Mouse (Mus musculus) intestine, embryonic 14.5 days (tissue): ENCODE data around the gene Smarca2. TPM values are rescaled to one million over a fixed set of nuclear protein-coding genes. Genes with fewer than 3 reads are reported as not detected.
"Not testable (repeated sequence)": the region's sequence is repeated elsewhere in the genome, so short reads cannot be mapped to it uniquely, and the experiment has no call there.

Experiments used
- ATAC-seq: fragments of 200-750 bp; cut with Nextera tagmentation; replicated peaks from 2 replicates; pipeline ENCODE4 v1.8.0; 2017; ENCODE audit warnings: low read depth, moderate number of reproducible peaks, moderate TSS enrichment, moderate library complexity; ENCODE audit not compliant: low FRiP score, low TSS enrichment
- DNase-seq: peaks from one replicate; pipeline ENCODE4 v3.0.0-alpha.2; 2018; ENCODE audit warnings: low spot score
- H3K27ac ChIP-seq: fragments of 300-500 bp; sonication (generic); 2 replicates; pipeline ENCODE4 v1.5.1; 2014; ENCODE audit warnings: low read depth, mild to moderate bottlenecking, control low read depth
- H3K27me3 ChIP-seq: fragments of 300-500 bp; sonication (generic); replicated peaks from 2 replicates; pipeline ENCODE4 v1.6.1; 2014; ENCODE audit warnings: low read length, control low read depth; ENCODE audit not compliant: control insufficient read depth, insufficient read depth
- H3K36me3 ChIP-seq: fragments of 300-500 bp; sonication (generic); 2 replicates; pipeline ENCODE4 v1.6.1; 2014; ENCODE audit warnings: low read length, control low read depth; ENCODE audit not compliant: control insufficient read depth, insufficient read depth
- H3K4me1 ChIP-seq: fragments of 300-500 bp; sonication (generic); replicated peaks from 2 replicates; pipeline ENCODE4 v1.6.1; 2014; ENCODE audit warnings: low read length, control low read depth, mixed read lengths; ENCODE audit not compliant: control insufficient read depth, insufficient read depth
- H3K4me2 ChIP-seq: fragments of 300-500 bp; sonication (generic); 2 replicates; pipeline ENCODE4 v1.6.1; 2014; ENCODE audit warnings: low read length
- H3K4me3 ChIP-seq: fragments of 300-500 bp; sonication (generic); 2 replicates; pipeline ENCODE4 v1.5.1; 2014; ENCODE audit warnings: low read depth, low read length, control low read depth, mixed read lengths
- H3K9ac ChIP-seq: fragments of 300-500 bp; sonication (generic); 2 replicates; pipeline ENCODE4 v1.6.1; 2014; ENCODE audit warnings: mild to moderate bottlenecking, low read length
- H3K9me3 ChIP-seq: fragments of 300-500 bp; sonication (generic); 2 replicates; pipeline ENCODE4 v1.6.1; 2016; ENCODE audit warnings: low read length, control low read depth; ENCODE audit not compliant: control insufficient read depth
- WGBS: fragments of 180-500 bp; shearing (Covaris S2); extraction: QIAGEN DNeasy Blood & Tissue Kit; methylation state at CpG from one replicate; pipeline ENCODE4 v1.1.7; 2014; 5-methylcytosine and 5-hydroxymethylcytosine counted together
- polyA plus RNA-seq: library from polyadenylated mRNA; unstranded; fragments of >200 nt; fragmentation: Nextera tagmentation; extraction: Ambion mirVana; gene quantifications from 2 replicates; pipeline ENCODE4 v1.2.1, GENCODE M21; 2014

Gene Smarca2
- polyA plus RNA-seq, 1 experiment from 2014 or later, result 47.0 TPM

DNA sequence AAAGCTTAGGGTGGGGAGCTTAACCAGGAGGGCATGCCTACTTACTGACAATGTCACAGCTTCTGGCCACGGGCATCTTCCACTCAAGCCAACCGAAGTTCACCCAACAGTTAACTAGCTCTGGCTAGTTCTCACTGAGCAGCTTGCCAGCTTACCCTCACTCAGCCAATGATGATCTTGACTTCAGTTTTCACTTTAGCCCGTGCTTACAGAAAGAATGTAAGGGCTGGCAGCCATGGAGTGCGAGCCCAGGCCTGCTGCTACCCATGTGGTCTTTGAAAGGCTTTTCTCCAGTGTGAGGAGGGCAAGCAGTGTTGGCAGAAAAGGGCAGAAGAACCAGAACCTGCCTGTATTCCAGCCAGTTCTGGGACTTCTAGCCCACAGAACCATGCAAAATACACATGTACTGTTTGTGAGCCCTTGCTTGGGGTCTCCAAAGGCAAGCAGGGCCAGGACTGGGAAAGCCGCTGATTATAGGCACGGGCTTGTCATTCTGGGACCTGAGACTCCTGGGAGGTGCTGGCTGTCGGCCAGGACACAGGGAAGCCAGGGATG, 128.8 kb downstream of the Smarca2 start:
- H3K4me3 ChIP-seq, result no peak overlapping the region
- ATAC-seq (no peak), DNase-seq (no peak)
- H3K36me3 ChIP-seq, result no peaks in the 10 kb centered on the region
- H3K9me3 ChIP-seq, result no peaks in the 10 kb centered on the region
- no peak overlapping the region for H3K27ac ChIP-seq
- H3K27me3 ChIP-seq, result no peaks in the 10 kb centered on the region
- H3K4me2 ChIP-seq, result no peak overlapping the region
- H3K9ac ChIP-seq, result no peak overlapping the region
- H3K4me1 ChIP-seq, result no peaks in the 10 kb centered on the region
- 71% methylated on average over 7 of the region's 7 CpGs for WGBS

DNA sequence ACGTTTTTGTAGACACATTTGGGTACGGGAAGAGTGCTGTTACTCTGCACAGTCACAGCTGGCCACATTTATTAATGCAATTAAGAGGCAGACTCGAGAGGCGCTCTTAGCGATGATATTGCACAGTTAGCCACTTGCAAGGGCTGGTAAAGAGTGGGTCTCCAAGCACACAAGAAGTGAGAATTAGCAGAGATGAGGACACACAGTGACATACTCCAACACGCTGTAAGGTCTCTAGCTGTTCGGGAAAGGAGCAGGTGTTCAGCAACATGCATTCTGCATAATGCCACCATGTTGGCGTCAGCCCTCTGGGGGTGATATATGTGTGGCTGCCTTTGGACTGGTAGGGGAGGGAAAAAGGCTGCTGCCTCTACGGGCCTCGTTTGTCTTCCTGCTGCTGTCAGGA, 129.9 kb downstream of the Smarca2 start:
- H3K4me3 ChIP-seq, result no peak overlapping the region
- no peak for ATAC-seq

DNA sequence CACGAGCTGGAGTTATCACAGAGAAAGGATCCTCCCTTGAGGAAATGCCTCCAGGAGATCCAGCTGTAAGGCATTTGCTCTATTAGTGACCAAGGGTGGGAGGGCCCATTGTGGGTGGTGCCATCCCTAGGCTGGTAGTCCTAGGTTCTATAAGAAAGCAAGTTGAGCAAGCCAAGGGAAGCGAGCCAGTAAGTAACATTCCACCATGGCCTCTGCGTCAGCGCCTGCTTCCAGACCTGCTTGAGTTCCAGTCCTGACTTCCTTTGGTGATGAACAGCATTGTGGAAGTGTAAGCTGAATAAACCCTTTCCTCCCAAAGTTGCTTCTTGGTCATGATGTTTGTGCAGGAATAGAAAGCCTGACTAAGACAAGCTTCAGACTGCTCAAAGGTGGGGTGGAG, 140.2 kb downstream of the Smarca2 start:
- not testable (repeated sequence) for DNase-seq, H3K36me3 ChIP-seq, H3K27me3 ChIP-seq, H3K4me2 ChIP-seq, H3K9ac ChIP-seq, H3K27ac ChIP-seq, H3K4me3 ChIP-seq, H3K9me3 ChIP-seq, ATAC-seq, H3K4me1 ChIP-seq
- WGBS, result 96% methylated on average over 4 of the region's 4 CpGs

More for the DNA sequence above, 129.9 kb downstream of the Smarca2 start:
- H3K27me3 ChIP-seq, result no peaks in the 10 kb centered on the region
- no peaks in the 10 kb centered on the region for H3K36me3 ChIP-seq
- no peak overlapping the region for H3K9ac ChIP-seq
- no peak overlapping the region for H3K4me2 ChIP-seq
- no peak overlapping the region for H3K27ac ChIP-seq
- 78% methylated on average over 10 of the region's 10 CpGs for WGBS
- no peaks in the 10 kb centered on the region for H3K4me1 ChIP-seq
- no peak for DNase-seq
- H3K9me3 ChIP-seq, result no peaks in the 10 kb centered on the region

DNA sequence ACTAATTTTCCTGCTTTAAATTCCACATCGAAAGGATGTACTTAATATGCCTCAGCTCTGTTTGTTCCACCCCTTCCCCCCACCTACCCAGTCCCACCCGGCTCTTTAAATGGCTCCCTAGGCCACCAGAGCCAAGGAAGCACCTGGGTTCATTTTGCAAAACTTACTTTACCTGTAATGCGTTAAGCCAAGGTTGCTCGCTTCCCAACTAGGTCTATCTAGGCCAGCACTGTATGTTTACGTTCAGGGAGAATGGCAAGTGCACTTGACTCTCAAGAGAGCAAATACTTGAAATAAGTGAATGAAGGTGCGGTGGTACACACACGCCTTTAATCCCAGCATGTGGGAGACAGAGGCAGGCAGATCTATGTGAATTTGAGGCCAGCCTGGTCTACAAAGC, 140.7 kb downstream of the Smarca2 start:
- Histone ChIP-seq H3K9ac (no peak overlapping the region), H3K4me2 (no peak overlapping the region), H3K27ac (no peak overlapping the region), H3K4me3 (no peak overlapping the region), H3K27me3 (no peaks in the 10 kb centered on the region), H3K9me3 (no peaks in the 10 kb centered on the region), H3K36me3 (no peaks in the 10 kb centered on the region), H3K4me1 (peaks cover 10% of the 10 kb centered on the region)
- ATAC-seq, result no peak
- 90% methylated on average over 7 of the region's 7 CpGs for WGBS
- DNase-seq, result no peak

DNA sequence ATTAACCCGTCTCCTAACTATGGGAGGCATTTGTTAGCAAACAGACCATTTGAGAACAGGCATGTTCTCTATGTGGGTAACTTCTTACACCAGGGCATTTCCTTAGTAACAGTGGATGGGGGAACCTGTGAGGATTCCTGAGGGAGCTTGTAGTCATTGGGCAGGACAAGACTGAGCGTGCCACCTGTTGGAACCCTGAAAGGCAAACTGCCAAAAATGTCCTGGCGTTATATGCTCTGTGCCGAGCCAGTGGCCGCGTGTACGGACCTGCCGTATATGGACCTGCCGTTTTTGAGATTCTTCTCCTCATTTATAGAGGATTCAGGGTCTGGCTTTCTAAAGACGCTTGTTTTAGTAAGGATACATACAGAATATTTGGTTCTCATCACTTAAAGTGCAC, 141.4 kb downstream of the Smarca2 start:
- H3K27ac ChIP-seq, result no peak overlapping the region
- no peak for DNase-seq
- H3K9ac ChIP-seq, result no peak overlapping the region
- no peak overlapping the region for H3K4me2 ChIP-seq
- no peaks in the 10 kb centered on the region for H3K36me3 ChIP-seq
- H3K4me3 ChIP-seq, result no peak overlapping the region
- WGBS, result 92% methylated on average over 10 of the region's 10 CpGs
- no peaks in the 10 kb centered on the region for H3K9me3 ChIP-seq
- no peak for ATAC-seq
- H3K4me1 ChIP-seq, result peaks cover 10% of the 10 kb centered on the region
- no peaks in the 10 kb centered on the region for H3K27me3 ChIP-seq

DNA sequence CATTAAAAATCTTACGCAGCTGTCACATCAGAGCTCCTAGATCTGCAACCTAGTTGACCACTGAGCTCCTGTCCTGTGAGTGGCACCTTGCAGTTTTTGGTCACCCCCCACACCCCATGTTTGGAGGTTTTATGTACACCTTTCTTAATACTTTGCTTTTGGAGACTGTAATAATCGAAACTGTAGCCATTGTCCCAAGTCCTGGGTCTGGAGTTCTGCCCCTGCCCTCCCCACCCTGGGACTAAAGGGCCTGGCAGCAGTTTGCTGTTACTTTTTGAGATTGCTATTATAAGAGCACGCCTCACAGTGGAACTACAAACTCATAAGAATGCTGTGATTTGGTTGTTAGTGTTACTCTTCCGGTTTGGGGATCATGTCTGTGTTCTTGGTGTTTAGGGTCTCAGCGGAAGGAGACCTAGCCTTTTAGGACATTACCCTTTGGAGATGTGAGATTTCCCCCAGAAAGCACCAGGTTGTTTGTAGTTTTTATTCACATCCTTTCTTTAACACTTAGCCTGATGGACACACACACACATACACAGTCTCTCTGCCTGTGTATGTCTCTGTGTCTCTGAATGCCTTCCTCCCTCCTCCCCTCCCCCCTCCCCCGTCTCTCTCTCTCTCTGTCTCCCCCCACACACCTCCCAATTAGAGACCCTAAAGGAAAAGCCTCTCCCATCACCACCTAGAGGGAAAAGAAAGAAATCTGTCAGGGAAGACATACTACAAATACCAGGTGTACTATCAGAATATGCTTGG, 142.0 kb downstream of the Smarca2 start:
- H3K9ac ChIP-seq, result peak overlapping the region; percentile 60
- no peaks in the 10 kb centered on the region for H3K36me3 ChIP-seq
- ATAC-seq (no peak), DNase-seq (peak; percentile 53)
- peak overlapping the region; percentile 95 for H3K27ac ChIP-seq
- H3K4me3 ChIP-seq, result peak overlapping the region; percentile 39
- H3K4me2 ChIP-seq, result peak overlapping the region; percentile 70
- H3K27me3 ChIP-seq, result no peaks in the 10 kb centered on the region
- H3K4me1 ChIP-seq, result peaks cover 10% of the 10 kb centered on the region
- WGBS, result 42% methylated on average over 6 of the region's 6 CpGs
- H3K9me3 ChIP-seq, result no peaks in the 10 kb centered on the region

DNA sequence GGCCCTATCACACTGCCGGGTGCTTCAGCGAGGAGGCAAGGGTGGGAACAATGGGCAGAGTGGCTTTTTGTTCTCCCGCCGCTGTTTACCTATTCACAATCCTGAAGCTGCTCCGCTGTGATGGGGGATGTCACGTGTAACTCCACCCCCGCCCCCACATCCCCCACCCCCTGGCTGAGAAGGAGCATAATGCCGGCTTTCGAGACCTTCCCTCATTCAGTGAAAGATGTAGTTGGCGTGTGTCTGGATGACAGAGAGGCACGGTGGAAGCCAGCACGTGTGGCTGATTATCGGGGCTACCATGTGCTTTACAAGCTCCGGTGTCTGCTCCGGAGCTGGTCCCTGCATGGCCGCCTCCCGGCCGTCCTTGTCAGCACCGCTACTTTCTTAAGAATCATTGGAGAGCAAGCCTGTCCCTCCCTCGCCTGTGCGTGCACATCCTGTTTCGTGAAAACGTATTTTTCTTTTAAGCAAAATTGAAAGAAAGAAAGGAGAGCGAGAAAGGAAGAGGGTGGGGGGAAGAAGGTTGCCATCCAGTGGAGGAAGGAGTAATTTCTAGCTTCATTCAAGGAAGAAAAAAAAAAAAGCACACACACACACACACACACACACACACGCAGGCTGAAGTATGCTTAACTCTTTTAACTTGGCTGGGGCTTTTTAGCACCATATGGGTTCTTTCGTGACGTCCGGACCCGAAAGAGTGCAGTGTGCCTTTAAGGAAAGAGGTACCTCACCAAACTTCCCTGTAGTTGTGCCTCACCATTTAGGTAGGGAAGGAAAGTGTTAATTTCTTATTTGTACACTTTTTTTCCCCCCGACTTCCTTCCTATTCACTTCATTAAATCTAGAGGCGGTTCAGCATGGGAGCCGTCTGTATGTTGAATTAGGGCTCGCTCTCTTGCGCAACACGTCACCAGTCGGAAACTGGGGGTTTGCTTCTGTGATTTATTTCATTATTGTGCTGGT, 143.0 kb downstream of the Smarca2 start:
- no peaks in the 10 kb centered on the region for H3K27me3 ChIP-seq
- DNase-seq (peak; percentile 86), ATAC-seq (peak; percentile 87)
- peak overlapping the region; percentile 39 for H3K4me3 ChIP-seq
- WGBS, result under 1% methylated on average over 36 of the region's 36 CpGs
- H3K36me3 ChIP-seq, result no peaks in the 10 kb centered on the region
- H3K27ac ChIP-seq, result peak overlapping the region; percentile 95
- peak overlapping the region; percentile 60 for H3K9ac ChIP-seq
- peak overlapping the region; percentile 70 for H3K4me2 ChIP-seq
- H3K4me1 ChIP-seq, result peaks cover 10% of the 10 kb centered on the region
- H3K9me3 ChIP-seq, result no peaks in the 10 kb centered on the region

DNA sequence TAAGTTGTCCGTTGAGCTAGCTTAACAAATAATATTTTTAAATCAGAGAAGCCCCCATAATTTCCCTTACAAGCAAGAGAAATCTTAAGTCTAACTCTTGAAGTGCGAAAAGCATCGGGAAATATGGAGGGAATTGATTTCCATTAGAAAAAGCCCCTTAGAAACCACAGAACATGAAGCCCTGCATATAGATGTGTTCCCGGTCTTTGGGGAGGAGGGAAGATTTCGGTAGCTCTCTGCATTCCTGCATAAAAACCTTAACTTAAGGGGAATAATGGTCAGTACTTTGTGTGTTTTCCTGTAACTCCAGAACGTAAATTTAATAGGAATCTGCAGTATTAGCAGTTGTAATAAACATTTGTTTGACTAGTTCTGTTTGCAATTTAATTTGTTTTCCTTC, 143.8 kb downstream of the Smarca2 start:
- Histone ChIP-seq H3K36me3 (no peaks in the 10 kb centered on the region), H3K4me3 (peak overlapping the region; percentile 39), H3K27ac (peak overlapping the region; percentile 95), H3K9ac (peak overlapping the region; percentile 60), H3K27me3 (no peaks in the 10 kb centered on the region), H3K9me3 (no peaks in the 10 kb centered on the region), H3K4me1 (peaks cover 10% of the 10 kb centered on the region), H3K4me2 (peak overlapping the region; percentile 70)
- 1% methylated on average over 6 of the region's 6 CpGs for WGBS
- DNase-seq, result peak; percentile 59
- ATAC-seq, result no peak
